Comparison of ENCODE assay signal across 24 mouse cellular contexts in the genomic region with DNA sequence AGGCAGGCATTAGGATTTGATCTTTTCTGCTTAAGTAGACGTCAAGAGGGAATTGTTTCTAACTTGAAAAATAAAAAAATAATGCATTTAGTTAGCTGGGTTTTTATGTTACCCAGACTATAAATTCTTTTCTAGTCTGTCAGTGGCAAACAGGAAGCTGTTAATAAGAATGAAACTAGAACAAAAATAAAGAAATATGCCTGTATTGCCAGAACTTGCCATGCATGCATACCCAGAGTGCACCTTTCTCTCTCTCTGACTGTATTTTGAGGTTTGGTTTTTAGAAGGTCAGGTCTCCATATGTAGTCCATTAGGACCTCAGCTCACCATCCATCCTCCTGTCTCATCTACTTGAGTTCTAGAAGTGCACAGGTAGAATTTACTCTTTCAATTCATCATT.
"Had no signal": no experiment of that assay in that cellular context is flagged by ENCODE, and none has a peak within 500 bp of the region (broad histone marks: within the 10 kb centered on the region; RNA-seq: fewer than 3 reads in every experiment).

No protein-coding gene starts in this region.

- H3K9me3 ChIP-seq: lung, embryonic 15.5 days; megakaryocyte, embryonic 14.5 days; midbrain, embryonic 13.5 days; neural tube, embryonic 13.5 days; neural tube, embryonic 15.5 days; stomach, embryonic 15.5 days had no signal

- ATAC-seq: liver, postnatal 0 days; lung, postnatal 0 days; midbrain, embryonic 13.5 days; midbrain, embryonic 16.5 days had no signal

- H3K4me3 ChIP-seq: lung, embryonic 15.5 days; megakaryocyte, embryonic 14.5 days; midbrain, embryonic 13.5 days; myocyte; neural tube, embryonic 13.5 days; neural tube, embryonic 15.5 days; stomach, embryonic 15.5 days had no signal

- H3K27me3 ChIP-seq: lung, embryonic 15.5 days; megakaryocyte, embryonic 14.5 days; midbrain, embryonic 13.5 days; neural tube, embryonic 13.5 days; neural tube, embryonic 15.5 days; stomach, embryonic 15.5 days had no signal

- H3K4me2 ChIP-seq: lung, embryonic 15.5 days; midbrain, embryonic 11.5 days; midbrain, embryonic 13.5 days; neural tube, embryonic 13.5 days; neural tube, embryonic 15.5 days; stomach, embryonic 15.5 days had no signal

- H3K9ac ChIP-seq: liver, postnatal 0 days; lung, embryonic 15.5 days; midbrain, embryonic 13.5 days; neural tube, embryonic 13.5 days; neural tube, embryonic 15.5 days; stomach, embryonic 15.5 days had no signal

- H3K27ac ChIP-seq: lung, embryonic 15.5 days; macrophage; midbrain, embryonic 13.5 days; neural tube, embryonic 13.5 days; neural tube, embryonic 15.5 days; stomach, embryonic 15.5 days; stomach, postnatal 0 days had no signal

- H3K4me1 ChIP-seq: lung, embryonic 15.5 days; megakaryocyte, embryonic 14.5 days; midbrain, embryonic 13.5 days; neural tube, embryonic 13.5 days; neural tube, embryonic 15.5 days; stomach, embryonic 15.5 days had no signal

- DNase-seq: liver, postnatal 0 days; lung, adult 2 months; lung, postnatal 14 days; lung, postnatal 36 days; retina, postnatal 1 day; right cerebral cortex, adult 18-20 months; right cerebral cortex, postnatal 25 days; right cerebral cortex, postnatal 4 days; spleen, adult 18-20 months; thymus, adult 2 months; thymus, postnatal 25 days; thymus, postnatal 4 days had no signal

- H3K36me3 ChIP-seq: lung, embryonic 15.5 days; midbrain, embryonic 13.5 days; neural tube, embryonic 13.5 days; neural tube, embryonic 15.5 days; stomach, embryonic 15.5 days had no signal
